Mouse (Mus musculus) MEL-GATA-1-ER (cell line): ENCODE measurements around the gene Sppl2a.
"Not testable (repeated sequence)": the region's sequence is repeated elsewhere in the genome, so short reads cannot be mapped to it uniquely, and the experiment has no call there.

Experiments used
- DNase-seq: peaks from one replicate; pipeline ENCODE4 v3.0.0-alpha.2; 2012; ENCODE audit warnings: low read depth; ENCODE audit errors: extremely low read depth

The Sppl2a gene

GRCm38 (mm10) chr2:126896941-126897340 is 36.1 kb downstream of the Sppl2a start:
- no peak for DNase-seq

GRCm38 (mm10) chr2:126894245-126894644 is 38.8 kb downstream of the Sppl2a start:
- DNase-seq = no peak

- DNase-seq = no peak
Measured at GRCm38 (mm10) chr2:126892316-126892715, 40.7 kb downstream of the Sppl2a start.

GRCm38 (mm10) chr2:126891743-126892142 is 41.3 kb downstream of the Sppl2a start:
- DNase-seq = no peak

- DNase-seq = no peak
Measured at GRCm38 (mm10) chr2:126887141-126887540, 45.9 kb downstream of the Sppl2a start.

GRCm38 (mm10) chr2:126885871-126886270 is 47.2 kb downstream of the Sppl2a start:
- DNase-seq = no peak

- not testable (repeated sequence) for DNase-seq
Measured at GRCm38 (mm10) chr2:126882711-126883110, 50.3 kb downstream of the Sppl2a start.

- DNase-seq = no peak
Measured at GRCm38 (mm10) chr2:126877991-126878390, 55.0 kb downstream of the Sppl2a start.

GRCm38 (mm10) chr2:126875871-126876796 is 56.9 kb downstream of the Sppl2a start, which contains the start of gene Trpm7:
Gene Trpm7, minus strand, starts transcription at chr2:126876230.
- DNase-seq = peak; percentile 87

GRCm38 (mm10) chr2:126875516-126875835 is 57.6 kb downstream of the Sppl2a start:
- DNase-seq = peak; percentile 53

GRCm38 (mm10) chr2:126874809-126875515 is 58.1 kb downstream of the Sppl2a start:
- peak; percentile 32 for DNase-seq

- DNase-seq = no peak
Measured at GRCm38 (mm10) chr2:126866301-126866700, 66.7 kb downstream of the Sppl2a start.

GRCm38 (mm10) chr2:126865501-126866199 is 67.4 kb downstream of the Sppl2a start:
- no peak for DNase-seq

- no peak for DNase-seq
Measured at GRCm38 (mm10) chr2:126865026-126865425, 68.0 kb downstream of the Sppl2a start.

- DNase-seq = no peak
Measured at GRCm38 (mm10) chr2:126844751-126845150, 88.3 kb downstream of the Sppl2a start.
